Mouse (Mus musculus): ENCODE measurements around the gene Noto.

Gene Noto

GRCm38 (mm10) chr6:85423836-85424379, at the start of gene Noto:
Noto (plus strand) TSS chr6:85423886.
- DNase-seq (ENCODE audit: low read depth, low spot score) = no peak

DNA sequence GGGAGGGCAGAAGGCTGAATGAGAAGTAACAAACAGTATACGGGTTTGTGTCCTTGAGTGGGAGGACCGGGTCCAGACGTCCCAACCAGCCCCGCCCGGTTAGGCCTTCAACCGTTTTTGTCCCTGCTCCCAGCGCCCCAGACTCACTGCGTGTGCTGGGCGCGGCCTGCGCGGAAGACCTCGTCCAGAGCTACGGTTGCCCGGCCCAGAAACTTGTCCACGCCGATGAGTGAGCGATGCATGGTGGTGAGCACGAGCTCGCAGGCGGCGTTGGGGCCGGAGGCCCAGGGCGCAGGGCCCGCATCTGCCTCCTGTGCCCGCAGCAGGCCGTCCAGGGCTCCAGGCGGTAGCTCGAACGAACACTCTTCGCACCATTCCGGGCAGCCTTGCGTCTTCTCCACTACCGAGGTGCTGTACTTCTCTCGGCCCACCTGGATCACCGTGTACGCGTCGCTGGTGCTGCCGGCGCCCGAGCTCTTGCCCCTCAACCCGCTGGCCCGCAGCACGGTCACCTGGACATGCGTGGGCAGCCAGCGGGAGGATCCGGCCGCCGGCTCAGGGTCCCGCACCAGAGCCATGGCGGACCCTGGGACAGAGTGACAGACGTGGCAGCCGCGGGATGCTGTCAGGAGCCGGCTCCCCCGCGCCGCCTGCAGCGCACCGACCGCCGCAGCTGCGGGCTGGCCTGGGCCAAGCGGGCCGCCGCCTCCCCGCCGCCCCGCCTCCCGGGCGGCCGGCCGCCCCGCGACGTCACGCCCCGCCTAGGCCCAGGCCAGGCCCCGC, 49.5 kb upstream of the Noto start, which contains the start of gene Rab11fip5:
TSS of gene Rab11fip5 (minus strand) at position 684 of the 783 bp plus-strand sequence.
- no peak for DNase-seq (ENCODE audit: low read depth, low spot score)

GRCm38 (mm10) chr6:85374734-85375114, 49.0 kb upstream of the Noto start:
- DNase-seq (ENCODE audit: low read depth, low spot score) = peak; percentile 90

DNA sequence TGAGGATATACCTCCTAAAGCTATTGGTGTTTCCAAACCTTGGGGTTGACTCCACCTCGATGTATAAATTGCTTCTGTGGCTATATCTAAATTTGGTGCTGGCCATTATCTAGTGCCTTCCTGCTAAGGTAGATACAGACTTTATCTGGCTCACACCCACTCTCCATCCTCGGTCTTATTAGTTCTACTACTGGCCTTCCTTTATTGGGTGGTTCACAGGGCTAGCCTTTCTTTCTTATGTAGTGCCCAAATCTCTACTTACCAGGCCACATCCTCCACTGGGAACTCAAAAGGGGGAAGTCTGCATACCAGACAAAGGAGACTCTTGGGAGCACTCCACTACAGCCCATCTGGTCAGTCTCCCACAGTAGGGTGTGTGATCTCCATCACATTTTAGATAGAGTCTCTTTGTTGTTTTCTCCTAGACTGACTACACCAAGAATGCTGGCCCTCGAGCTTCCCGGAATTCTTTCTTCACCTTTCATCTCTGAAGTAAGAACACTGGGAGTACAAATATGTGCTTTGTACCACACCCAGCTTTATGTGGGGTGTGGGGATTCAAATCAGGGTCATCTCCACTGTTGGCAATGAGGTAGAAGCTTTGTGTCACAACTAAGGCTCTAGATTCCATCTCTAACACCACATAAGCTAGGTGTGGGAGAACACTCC, 46.5 kb upstream of the Noto start:
- DNase-seq (ENCODE audit: low read depth, low spot score) = no peak

GRCm38 (mm10) chr6:85377876-85378275, 45.8 kb upstream of the Noto start:
- DNase-seq (ENCODE audit: low read depth, low spot score) = no peak

GRCm38 (mm10) chr6:85378629-85379028, 45.1 kb upstream of the Noto start:
- no peak for DNase-seq (ENCODE audit: low read depth, low spot score)

GRCm38 (mm10) chr6:85380201-85380900, 43.3 kb upstream of the Noto start:
- DNase-seq (ENCODE audit: low read depth, low spot score) = peak; percentile 52

GRCm38 (mm10) chr6:85380901-85381647, 42.6 kb upstream of the Noto start:
- no peak for DNase-seq (ENCODE audit: low read depth, low spot score)

DNA sequence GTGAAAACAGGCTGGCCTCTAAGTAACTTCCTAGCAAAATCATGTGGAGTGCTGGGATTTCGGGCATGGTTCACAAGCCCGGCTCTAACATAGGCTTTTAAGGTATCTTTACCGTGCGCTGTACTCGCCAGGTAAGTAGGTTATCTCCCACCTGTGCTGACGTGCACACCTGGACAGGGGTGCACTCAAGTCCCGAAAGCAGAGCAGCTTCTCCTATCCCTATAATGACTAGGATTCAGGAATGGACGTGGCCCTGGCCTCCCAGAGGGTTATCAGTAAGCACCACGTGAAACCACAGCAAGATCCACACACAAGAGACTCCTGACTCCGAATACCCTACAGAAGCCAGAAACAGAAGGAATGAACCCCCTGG, 42.1 kb upstream of the Noto start:
- DNase-seq (ENCODE audit: low read depth, low spot score) = no peak

DNA sequence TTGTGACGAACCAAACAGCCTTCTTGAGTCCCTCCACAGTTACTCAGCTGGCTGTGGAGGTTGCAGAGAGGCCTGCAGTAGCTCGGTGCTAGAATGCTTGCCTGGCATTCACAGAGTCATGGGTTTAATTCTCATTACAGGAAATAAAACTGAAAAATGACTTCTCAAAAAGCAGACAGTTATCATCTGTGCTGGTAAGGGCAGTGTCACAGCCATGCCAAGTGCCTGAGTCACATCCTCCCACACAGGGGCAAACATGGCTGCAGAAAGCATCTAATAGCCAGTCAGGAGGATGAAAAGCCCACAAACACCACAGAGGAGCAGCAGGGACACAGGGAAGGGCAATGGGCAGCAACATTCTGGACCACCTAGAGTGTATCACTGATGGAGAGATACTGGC, 40.9 kb upstream of the Noto start:
- no peak for DNase-seq (ENCODE audit: low read depth, low spot score)

- DNase-seq (ENCODE audit: low read depth, low spot score) = no peak
These were observed 35.1 kb upstream of the Noto start for GRCm38 (mm10) chr6:85388608-85389007.

GRCm38 (mm10) chr6:85391803-85392202, 31.9 kb upstream of the Noto start:
- no peak for DNase-seq (ENCODE audit: low read depth, low spot score)

GRCm38 (mm10) chr6:85395360-85395759, 28.3 kb upstream of the Noto start:
- no peak for DNase-seq (ENCODE audit: low read depth, low spot score)

DNA sequence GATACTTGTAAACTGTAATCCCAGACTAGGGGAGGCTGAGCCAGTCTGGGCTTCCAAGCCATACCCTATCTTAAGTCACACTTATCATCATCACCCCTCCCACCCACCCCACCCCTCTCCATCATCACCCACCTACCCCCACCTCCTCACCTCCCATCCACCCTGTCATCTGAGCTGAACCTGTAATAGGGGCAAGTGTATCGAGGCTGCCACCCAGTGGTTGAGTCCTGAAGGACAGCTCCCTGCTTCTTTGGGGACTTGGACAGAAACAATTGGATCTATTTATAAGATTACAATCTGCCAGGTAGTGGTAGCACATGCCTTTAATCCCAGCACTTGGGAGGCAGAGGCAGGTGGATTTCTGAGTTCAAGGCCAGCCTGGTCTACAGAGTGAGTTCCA, 26.5 kb upstream of the Noto start:
- no peak for DNase-seq (ENCODE audit: low read depth, low spot score)

- DNase-seq (ENCODE audit: low read depth, low spot score) = no peak
These were observed 24.0 kb upstream of the Noto start for GRCm38 (mm10) chr6:85399715-85400114.

DNA sequence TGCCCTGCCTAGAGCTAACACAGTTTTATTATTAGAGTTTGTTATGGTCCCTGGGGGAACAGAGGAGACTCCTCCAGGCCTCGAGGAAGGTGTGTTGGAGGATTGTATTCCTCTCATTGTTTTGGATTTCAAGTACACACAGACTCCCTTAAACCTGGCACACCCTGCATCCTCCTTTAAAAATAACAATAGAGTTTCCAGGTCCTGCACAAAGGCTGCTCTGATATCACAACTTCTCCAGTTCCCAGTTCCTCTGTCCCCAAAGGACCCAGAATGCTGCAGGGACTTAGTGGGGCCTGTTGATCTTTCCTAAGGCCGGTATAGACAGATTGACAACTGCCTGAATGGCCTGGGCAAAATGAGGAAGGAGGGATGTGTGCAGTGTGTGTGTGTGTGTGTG, 21.1 kb upstream of the Noto start:
- no peak for DNase-seq (ENCODE audit: low read depth, low spot score)

GRCm38 (mm10) chr6:85403039-85403438, 20.6 kb upstream of the Noto start:
- no peak for DNase-seq (ENCODE audit: low read depth, low spot score)

DNA sequence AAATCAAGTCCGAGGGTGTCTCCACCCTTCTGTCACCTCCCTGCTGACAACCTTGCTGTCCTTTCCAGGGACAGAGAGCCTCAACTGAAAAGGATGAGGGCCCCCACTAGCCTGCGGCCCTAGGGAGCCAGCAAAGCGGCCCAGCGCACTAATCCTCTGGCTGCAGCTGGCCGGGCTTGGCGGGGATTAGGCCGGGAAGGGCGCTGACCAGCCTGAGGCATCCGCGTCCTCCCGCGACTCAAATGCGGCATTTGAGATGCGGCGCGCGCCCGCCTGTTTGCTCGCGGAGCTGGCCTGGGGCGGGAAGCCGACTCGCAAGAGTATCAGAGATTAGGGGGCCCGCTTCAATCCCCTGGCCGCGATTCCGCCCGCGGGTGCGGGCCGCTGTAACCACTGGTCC, 14.7 kb upstream of the Noto start:
- no peak for DNase-seq (ENCODE audit: low read depth, low spot score)

DNA sequence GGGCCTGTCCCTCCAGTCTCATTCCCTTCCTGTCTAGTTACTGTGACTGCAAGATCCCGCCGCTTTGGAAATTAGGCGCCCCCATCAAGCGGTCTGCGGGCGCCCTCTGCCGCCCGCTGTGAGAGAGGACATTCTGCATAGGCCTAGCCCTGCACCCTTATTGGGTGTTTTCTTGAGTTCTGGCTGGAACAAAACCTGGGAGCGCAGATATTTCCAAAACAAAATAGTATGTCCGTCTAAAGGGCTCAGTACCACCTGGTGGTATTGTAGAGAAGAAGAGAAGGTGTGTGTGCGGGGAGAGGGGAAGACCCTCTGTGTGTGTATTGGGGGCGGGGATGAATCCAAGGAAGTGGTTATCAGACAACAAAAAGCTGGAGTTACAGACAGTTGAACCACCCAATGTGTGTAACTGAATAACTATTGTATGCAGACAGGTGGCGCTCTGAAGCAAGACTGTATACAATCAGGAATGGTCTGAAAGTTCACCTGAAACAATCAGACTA, 12.9 kb upstream of the Noto start:
- DNase-seq (ENCODE audit: low read depth, low spot score) = no peak

- no peak for DNase-seq (ENCODE audit: low read depth, low spot score)
These were observed 7.9 kb upstream of the Noto start for GRCm38 (mm10) chr6:85415829-85416228.

DNA sequence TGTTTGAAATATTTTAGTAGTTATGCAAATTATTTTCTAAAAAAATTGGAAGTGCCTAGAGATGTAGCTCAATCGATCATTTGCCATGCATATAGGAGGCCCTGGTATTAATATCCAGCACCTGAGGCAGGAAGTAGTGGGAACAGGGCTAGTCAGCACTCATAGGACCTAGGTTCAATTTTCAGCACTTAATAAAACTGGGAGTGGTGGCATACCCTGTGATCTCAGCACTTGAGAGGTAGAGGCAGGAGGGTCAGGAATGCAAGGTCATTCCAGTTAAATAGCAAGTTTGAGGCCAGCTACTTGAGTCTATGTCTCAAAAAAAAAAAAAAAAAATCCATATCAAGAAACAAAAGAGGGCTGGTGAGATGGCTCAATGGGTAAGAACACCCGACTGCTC, 4.5 kb upstream of the Noto start:
- DNase-seq (ENCODE audit: low read depth, low spot score) = no peak

Measured in c-Kit-negative CD71-positive TER-119-positive erythroid progenitor cells, embryonic 14.5 days (primary cell).